Mouse (Mus musculus) limb, embryonic 13.5 days (tissue): ENCODE data around the gene Itih3. TPM values are rescaled to one million over a fixed set of nuclear protein-coding genes. Genes with fewer than 3 reads are reported as not detected.

ENCODE experiments used
- ATAC-seq: fragments of 200-750 bp; cut with Nextera tagmentation; 2 replicates; pipeline ENCODE4 v1.8.0; 2017; ENCODE audit warnings: low read depth, moderate number of reproducible peaks, moderate TSS enrichment; ENCODE audit not compliant: low FRiP score
- H3K27ac ChIP-seq: fragments of 300-500 bp; sonication (generic); 2 replicates; pipeline ENCODE4 v1.5.1; 2015; ENCODE audit warnings: inconsistent platforms, mild to moderate bottlenecking, moderate library complexity
- H3K27me3 ChIP-seq: fragments of 300-500 bp; sonication (generic); 2 replicates; pipeline ENCODE4 v1.6.1; 2015; ENCODE audit warnings: mild to moderate bottlenecking, inconsistent platforms
- H3K36me3 ChIP-seq: fragments of 300-500 bp; sonication (generic); 2 replicates; pipeline ENCODE4 v1.6.1; 2015; ENCODE audit warnings: inconsistent platforms, mild to moderate bottlenecking, moderate library complexity
- H3K4me1 ChIP-seq: fragments of 300-500 bp; sonication (generic); 2 replicates; pipeline ENCODE4 v1.6.1; 2015; ENCODE audit warnings: inconsistent platforms
- H3K4me2 ChIP-seq: fragments of 300-500 bp; sonication (generic); replicated peaks from 2 replicates; pipeline ENCODE4 v1.6.1; 2015; ENCODE audit warnings: inconsistent platforms, mild to moderate bottlenecking, moderate library complexity
- H3K4me3 ChIP-seq: fragments of 300-500 bp; sonication (generic); 2 replicates; pipeline ENCODE4 v1.5.1; 2015; ENCODE audit warnings: moderate library complexity, mild to moderate bottlenecking, inconsistent platforms
- H3K9ac ChIP-seq: fragments of 300-500 bp; sonication (generic); 2 replicates; pipeline ENCODE4 v1.6.1; 2015; ENCODE audit warnings: mild to moderate bottlenecking, inconsistent platforms
- H3K9me3 ChIP-seq: fragments of 300-500 bp; sonication (generic); 2 replicates; pipeline ENCODE4 v1.6.1; 2016; ENCODE audit warnings: inconsistent platforms
- WGBS: fragments of 180-500 bp; shearing (Covaris S2); methylation state at CpG from one replicate; pipeline ENCODE4 v1.1.7; 2015; 5-methylcytosine and 5-hydroxymethylcytosine counted together
- polyA plus RNA-seq: library from polyadenylated mRNA; unstranded; fragments of >200 nt; fragmentation: Nextera tagmentation; extraction: Ambion mirVana; gene quantifications from 2 replicates; pipeline ENCODE4 v1.2.1, GENCODE M21; 2015

Itih3 gene
- polyA plus RNA-seq, 1 experiment from 2014 or later: 0.06 TPM

DNA sequence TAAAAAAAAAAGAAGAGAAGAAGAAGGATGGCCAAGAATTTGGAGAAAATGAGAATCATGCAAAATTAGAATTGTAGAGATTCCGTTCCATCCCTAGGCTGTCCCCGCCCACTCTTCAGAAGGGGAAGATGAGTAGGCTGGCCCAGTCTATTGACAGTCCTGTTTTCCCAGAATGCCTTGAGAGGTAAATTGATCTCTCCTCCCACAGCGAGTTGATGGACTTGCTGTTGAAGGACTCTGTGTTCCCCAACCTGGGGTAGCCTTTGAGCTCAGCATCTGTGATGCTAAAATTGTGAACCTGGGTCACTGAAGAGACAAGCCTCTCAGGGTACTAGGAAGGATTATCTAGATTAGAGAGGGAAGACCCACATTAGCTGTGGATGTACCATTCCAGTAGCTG lies 1.9 kb upstream of the Itih3 start:
- Histone ChIP-seq H3K4me3 (no peak overlapping the region), H3K36me3 (no peaks in the 10 kb centered on the region), H3K27me3 (no peaks in the 10 kb centered on the region), H3K27ac (no peak overlapping the region), H3K4me1 (no peaks in the 10 kb centered on the region), H3K9me3 (no peaks in the 10 kb centered on the region), H3K9ac (no peak overlapping the region), H3K4me2 (no peak overlapping the region)
- ATAC-seq: no peak
- WGBS: 87% methylated on average over 3 of the region's 3 CpGs

DNA sequence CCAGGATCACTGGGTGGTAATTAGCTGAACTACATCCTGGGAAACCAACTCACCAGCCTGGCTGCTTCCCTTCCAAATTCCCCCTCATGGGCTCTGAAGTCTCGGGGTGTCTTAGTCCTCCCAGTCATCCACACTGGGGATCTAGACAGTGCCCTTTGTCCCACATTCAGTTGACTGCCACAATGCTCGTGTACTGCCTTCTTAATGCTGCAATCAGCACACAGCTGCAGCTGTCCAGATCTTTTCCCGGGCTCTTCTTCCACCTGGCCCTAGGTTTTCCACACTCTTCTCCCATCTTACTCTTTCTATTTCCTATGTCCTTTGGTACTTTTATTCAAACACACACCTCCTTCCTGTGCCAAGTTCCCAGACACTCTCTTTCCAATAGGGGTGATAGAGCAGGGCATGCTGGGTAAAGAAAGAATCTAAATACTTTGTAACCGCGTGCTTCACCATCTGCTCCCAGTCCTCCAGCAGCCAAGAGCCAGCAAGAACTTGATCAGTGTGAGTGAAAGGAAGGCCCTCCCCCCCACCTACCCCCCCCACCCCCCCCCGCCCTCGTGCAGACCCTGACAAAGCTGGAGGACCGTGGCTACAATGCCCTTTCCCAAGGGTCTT lies 1.4 kb downstream of the Itih3 start:
- 70% methylated on average over 8 of the region's 8 CpGs for WGBS
- H3K27me3 ChIP-seq: no peaks in the 10 kb centered on the region

DNA sequence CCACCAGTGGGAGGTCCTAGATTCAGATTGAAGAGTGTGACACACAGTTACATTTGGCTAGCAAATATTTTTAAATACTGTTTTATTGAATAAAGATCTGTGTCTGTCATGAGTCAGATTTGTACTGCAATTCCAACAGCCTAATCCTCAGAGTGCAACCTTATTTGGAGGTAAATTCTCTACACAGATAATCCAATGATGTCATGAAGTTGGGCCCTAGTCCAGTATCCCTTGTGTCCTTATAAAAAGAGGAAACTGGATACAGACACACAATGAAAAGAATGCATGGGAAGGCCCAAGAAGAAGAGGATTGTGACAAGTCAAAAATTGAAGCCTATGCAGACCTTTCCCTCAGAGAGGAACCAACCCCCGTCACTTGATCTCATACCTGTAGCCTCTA lies 7.0 kb downstream of the Itih3 start:
- H3K4me1 ChIP-seq: peaks cover 3% of the 10 kb centered on the region; the same call in 1 of the 2 replicates
- no peak for ATAC-seq
- H3K9me3 ChIP-seq: no peaks in the 10 kb centered on the region
- H3K36me3 ChIP-seq: no peaks in the 10 kb centered on the region
- H3K9ac ChIP-seq: no peak overlapping the region
- no peak overlapping the region for H3K4me2 ChIP-seq
- no peaks in the 10 kb centered on the region for H3K27me3 ChIP-seq
- WGBS: 86% methylated on average over 1 of the region's 1 CpGs
- H3K27ac ChIP-seq: no peak overlapping the region
- no peak overlapping the region for H3K4me3 ChIP-seq

More for the DNA sequence above, 1.4 kb downstream of the Itih3 start:
- no peak overlapping the region for H3K4me3 ChIP-seq
- H3K4me1 ChIP-seq: no peaks in the 10 kb centered on the region
- no peak overlapping the region for H3K27ac ChIP-seq
- no peak overlapping the region for H3K4me2 ChIP-seq
- no peaks in the 10 kb centered on the region for H3K9me3 ChIP-seq
- no peaks in the 10 kb centered on the region for H3K36me3 ChIP-seq
- ATAC-seq: no peak
- no peak overlapping the region for H3K9ac ChIP-seq

DNA sequence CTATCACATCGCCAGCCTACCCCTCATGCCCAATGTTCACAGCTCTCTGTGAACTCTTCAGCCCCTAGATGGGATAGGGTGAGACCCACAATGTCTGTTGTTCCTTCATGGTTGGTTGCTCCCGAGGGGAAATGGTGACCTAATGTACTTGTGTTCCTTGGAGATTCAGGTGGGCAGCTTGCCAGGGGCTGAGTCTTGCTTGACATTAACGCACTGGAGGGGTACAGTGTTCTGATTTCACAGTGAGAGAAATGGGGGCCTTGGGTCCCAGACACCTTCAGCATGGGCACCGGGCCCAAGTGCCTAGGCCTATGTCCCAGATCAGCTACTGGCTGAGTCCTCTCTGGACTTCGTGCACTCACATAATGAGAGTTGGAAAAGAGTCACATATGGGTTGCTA lies 10.2 kb downstream of the Itih3 start:
- Histone ChIP-seq H3K4me3 (no peak overlapping the region), H3K9ac (no peak overlapping the region), H3K4me1 (peaks cover 3% of the 10 kb centered on the region; the same call in 1 of the 2 replicates), H3K27ac (no peak overlapping the region), H3K4me2 (no peak overlapping the region), H3K27me3 (no peaks in the 10 kb centered on the region), H3K9me3 (no peaks in the 10 kb centered on the region), H3K36me3 (no peaks in the 10 kb centered on the region)
- no peak for ATAC-seq
- 88% methylated on average over 5 of the region's 5 CpGs for WGBS

DNA sequence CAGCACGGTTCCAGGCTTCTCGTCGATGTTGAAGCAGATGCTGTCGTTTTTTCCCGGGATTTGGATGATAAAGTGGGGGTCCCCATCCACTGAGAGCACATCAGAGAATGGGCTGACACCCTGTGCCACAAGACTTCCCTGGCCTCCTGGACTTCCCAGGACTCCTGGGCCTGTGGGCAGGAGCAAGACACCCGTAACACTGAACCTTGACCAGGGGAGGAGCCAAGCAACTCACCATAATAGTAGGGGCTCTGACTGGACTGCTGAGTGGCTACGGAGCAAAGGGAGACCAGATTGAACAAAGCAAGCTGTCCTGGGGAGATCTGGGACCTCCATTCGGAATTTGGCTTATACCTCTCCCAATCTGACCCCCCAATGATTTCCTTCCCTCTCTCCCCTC lies 10.9 kb downstream of the Itih3 start:
- Histone ChIP-seq H3K36me3 (no peaks in the 10 kb centered on the region), H3K4me3 (no peak overlapping the region), H3K27ac (no peak overlapping the region), H3K9me3 (no peaks in the 10 kb centered on the region), H3K4me1 (peaks cover 3% of the 10 kb centered on the region; the same call in 1 of the 2 replicates), H3K27me3 (no peaks in the 10 kb centered on the region), H3K9ac (no peak overlapping the region), H3K4me2 (no peak overlapping the region)
- WGBS: 79% methylated on average over 8 of the region's 8 CpGs
- ATAC-seq: no peak

DNA sequence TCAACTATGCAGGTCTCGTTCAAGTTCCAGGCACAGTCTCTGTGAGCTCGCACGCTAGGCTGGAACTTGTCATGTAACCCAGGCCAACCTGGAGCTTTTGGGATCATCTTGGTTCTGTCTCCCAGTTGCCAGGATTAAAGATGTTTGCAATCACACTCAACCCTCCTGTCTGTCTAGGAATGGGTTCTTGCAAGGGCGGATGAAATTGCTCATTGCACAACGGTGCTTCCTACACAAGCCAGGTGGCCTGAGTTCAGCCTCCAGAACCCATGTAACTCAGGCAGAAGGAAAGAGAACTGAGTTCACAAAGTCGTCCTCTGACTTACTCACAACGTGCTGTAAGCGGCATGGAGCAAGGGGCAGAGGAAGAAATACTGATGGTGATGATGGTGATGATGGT lies 12.4 kb downstream of the Itih3 start:
- 89% methylated on average over 8 of the region's 8 CpGs for WGBS
- no peak for ATAC-seq
- H3K9ac ChIP-seq: no peak overlapping the region
- H3K27ac ChIP-seq: no peak overlapping the region
- no peaks in the 10 kb centered on the region for H3K9me3 ChIP-seq
- no peak overlapping the region for H3K4me3 ChIP-seq
- H3K4me1 ChIP-seq: peaks cover 3% of the 10 kb centered on the region; the same call in 1 of the 2 replicates
- no peak overlapping the region for H3K4me2 ChIP-seq
- no peaks in the 10 kb centered on the region for H3K27me3 ChIP-seq
- H3K36me3 ChIP-seq: no peaks in the 10 kb centered on the region

DNA sequence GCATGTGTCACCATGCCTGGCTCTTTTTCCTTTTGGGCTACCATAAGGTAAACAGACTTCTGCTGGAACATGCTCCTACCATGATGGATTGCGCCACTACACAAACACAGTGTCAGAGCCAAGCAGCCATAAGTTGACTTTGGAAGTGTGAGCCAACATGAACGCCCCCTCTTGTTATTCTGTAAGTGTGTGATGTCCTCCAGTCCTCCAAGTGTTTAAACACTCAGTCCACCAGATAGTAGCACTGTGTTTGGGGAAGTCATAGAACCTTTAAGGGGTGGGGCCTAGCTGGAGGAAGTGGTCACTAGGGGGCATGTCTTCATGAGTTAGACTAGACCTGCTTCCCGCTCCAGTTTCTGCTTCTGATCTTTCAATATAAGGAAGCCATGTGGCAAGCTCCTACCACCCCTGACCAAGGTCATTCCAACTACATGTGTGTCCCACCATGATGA lies 15.7 kb downstream of the Itih3 start:
- H3K27me3 ChIP-seq: no peaks in the 10 kb centered on the region
- WGBS: 77% methylated on average over 3 of the region's 3 CpGs
- no peak overlapping the region for H3K9ac ChIP-seq
- H3K4me1 ChIP-seq: no peaks in the 10 kb centered on the region; the same call in 1 of the 2 replicates
- no peaks in the 10 kb centered on the region for H3K9me3 ChIP-seq
- no peak overlapping the region for H3K4me3 ChIP-seq
- no peak for ATAC-seq
- no peak overlapping the region for H3K4me2 ChIP-seq
- no peaks in the 10 kb centered on the region for H3K36me3 ChIP-seq
- no peak overlapping the region for H3K27ac ChIP-seq

DNA sequence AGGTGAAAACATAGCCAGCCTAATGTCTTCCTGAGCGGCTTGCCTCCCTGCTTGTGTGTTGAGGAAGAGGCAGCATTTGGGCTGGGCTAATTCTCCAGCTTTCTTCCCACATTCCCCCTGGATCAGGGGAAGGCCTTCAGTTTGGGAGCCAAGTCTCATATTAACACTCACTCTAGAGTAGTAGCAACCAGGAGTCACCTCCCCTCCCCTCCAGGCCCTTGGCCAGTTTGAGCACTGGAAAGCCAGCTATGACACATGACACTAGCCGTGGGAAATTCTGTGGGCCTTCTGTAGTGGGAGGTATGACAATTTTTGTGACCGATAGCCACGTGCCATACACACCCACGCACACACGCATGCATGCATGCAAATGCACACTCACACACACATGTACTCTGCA lies 17.6 kb downstream of the Itih3 start:
- no peaks in the 10 kb centered on the region for H3K27me3 ChIP-seq
- no peak overlapping the region for H3K4me2 ChIP-seq
- 91% methylated on average over 6 of the region's 6 CpGs for WGBS

DNA sequence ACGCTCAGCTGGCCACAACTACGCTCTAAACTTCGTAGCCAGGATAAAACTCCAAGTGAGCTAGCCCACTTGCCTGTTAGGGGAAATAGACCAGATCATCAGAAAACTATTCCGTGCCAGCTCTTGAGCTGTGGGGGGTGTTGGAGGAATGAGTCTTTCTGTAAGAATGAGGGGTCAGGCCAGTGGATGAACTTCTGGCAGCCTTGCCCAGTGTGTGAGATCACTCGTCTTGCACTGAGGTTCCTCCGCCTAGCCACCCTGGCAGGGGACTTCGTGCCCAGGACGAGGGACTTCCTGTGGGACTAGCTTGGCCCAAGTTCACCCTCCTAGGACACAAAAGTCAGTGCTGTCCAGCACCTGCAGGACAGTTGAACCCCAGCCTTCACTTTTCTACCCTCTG lies 19.3 kb downstream of the Itih3 start:
- H3K4me1 ChIP-seq: no peaks in the 10 kb centered on the region
- no peak overlapping the region for H3K4me3 ChIP-seq
- no peak overlapping the region for H3K9ac ChIP-seq
- no peak for ATAC-seq
- H3K27me3 ChIP-seq: no peaks in the 10 kb centered on the region
- no peaks in the 10 kb centered on the region for H3K9me3 ChIP-seq
- H3K27ac ChIP-seq: no peak overlapping the region
- WGBS: 89% methylated on average over 8 of the region's 8 CpGs
- no peaks in the 10 kb centered on the region for H3K36me3 ChIP-seq
- no peak overlapping the region for H3K4me2 ChIP-seq

More for the DNA sequence above, 17.6 kb downstream of the Itih3 start:
- H3K27ac ChIP-seq: no peak overlapping the region
- no peaks in the 10 kb centered on the region for H3K9me3 ChIP-seq
- no peak for ATAC-seq
- no peak overlapping the region for H3K4me3 ChIP-seq
- H3K4me1 ChIP-seq: no peaks in the 10 kb centered on the region
- no peaks in the 10 kb centered on the region for H3K36me3 ChIP-seq
- H3K9ac ChIP-seq: no peak overlapping the region

DNA sequence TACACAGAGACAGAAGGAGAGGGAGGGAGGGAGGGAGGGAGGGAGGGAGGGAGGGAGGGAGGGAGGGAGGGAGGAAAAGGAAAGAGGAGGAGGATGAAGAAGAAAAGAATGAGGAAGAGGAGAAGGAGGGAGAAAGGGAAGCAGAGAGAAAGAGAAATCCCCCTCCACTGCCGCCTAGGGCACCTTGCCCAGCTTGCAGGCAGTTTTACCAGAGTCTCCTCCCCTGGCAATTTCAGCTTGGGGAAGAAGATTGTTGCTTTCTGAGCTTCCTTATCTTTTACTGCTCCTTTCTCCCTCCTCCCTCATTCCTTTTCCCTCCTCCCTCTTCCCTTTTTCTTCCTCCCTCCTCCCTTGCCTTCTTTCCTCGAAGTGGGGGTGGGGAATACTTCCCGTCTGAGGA lies 20.5 kb downstream of the Itih3 start:
- Histone ChIP-seq H3K27me3 (no peaks in the 10 kb centered on the region), H3K27ac (no peak overlapping the region), H3K36me3 (no peaks in the 10 kb centered on the region), H3K4me2 (no peak overlapping the region), H3K9me3 (no peaks in the 10 kb centered on the region), H3K4me3 (no peak overlapping the region), H3K9ac (no peak overlapping the region), H3K4me1 (no peaks in the 10 kb centered on the region)
- WGBS: 60% methylated on average over 3 of the region's 3 CpGs
- ATAC-seq: no peak

DNA sequence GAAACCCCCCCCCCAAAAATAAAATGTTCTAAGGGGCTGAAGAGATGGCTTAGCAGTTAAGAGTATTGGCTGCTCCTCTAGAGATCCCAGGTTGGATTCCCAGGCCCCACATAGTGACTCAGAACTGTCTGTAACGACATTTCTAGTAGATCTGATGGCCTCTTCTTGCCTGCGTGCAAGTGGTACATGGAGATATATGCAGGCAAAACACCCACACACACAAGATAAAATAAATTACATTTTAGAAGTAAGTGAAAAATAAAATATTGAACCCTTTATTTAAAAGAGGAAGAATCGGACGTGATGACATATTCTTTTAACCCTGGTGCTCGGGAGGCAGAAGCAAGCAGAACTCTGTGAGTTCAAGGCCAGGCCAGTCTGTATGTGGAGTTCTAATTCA lies 20.9 kb downstream of the Itih3 start:
- Histone ChIP-seq H3K4me2 (no peak overlapping the region), H3K36me3 (no peaks in the 10 kb centered on the region), H3K9me3 (no peaks in the 10 kb centered on the region), H3K27me3 (no peaks in the 10 kb centered on the region), H3K27ac (no peak overlapping the region), H3K4me3 (no peak overlapping the region), H3K4me1 (no peaks in the 10 kb centered on the region), H3K9ac (no peak overlapping the region)
- 89% methylated on average over 5 of the region's 5 CpGs for WGBS
- no peak for ATAC-seq

DNA sequence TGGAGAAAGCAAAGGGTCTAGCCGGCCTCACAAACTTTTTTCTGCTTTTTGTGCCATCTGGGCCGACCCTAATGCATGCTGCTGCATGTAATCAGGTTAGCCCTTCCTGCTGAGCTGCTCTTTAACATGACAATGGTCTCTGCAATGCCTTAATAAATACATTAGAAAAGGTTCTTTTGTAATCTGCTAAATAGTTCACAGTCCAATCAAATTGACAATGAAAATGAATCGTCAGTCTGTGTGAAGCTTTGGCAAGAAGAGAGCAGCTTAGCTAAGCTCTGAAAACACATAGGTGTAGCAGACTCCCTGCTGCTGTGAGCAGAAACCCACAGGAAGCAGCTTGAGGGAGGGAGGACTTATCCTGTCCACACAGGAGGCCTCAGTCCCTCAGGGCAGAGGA lies 23.6 kb downstream of the Itih3 start:
- Histone ChIP-seq H3K36me3 (no peaks in the 10 kb centered on the region), H3K9me3 (no peaks in the 10 kb centered on the region), H3K4me1 (no peaks in the 10 kb centered on the region), H3K9ac (no peak overlapping the region), H3K4me3 (no peak overlapping the region), H3K27ac (no peak overlapping the region), H3K27me3 (no peaks in the 10 kb centered on the region), H3K4me2 (no peak overlapping the region)
- WGBS: 72% methylated on average over 3 of the region's 3 CpGs
- no peak for ATAC-seq

DNA sequence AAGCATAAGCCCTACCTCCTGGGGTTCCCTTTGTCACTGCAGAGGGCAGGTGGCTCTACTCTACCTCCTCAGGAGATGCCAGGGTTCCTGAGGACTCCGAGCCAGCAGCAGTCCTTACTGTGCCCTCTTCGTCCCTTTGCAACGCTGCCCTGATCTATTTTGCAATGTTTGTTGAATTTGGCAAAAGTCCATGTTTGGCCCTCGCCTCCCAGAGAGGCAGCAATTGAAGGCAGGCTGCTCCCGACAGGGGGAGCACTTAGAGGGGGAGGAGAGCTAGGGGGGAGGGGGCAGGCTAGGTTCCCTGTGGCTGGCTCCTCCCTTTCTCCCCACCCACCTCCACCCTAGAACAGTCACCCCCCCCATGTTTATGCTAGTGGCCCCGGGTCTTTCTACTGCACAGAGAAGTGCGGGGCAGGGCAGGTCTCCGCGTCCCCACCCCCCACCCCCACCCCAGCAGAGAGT lies 35.3 kb downstream of the Itih3 start:
- Histone ChIP-seq H3K9me3 (no peaks in the 10 kb centered on the region), H3K4me2 (peak overlapping the region; percentile 40), H3K27ac (no peak overlapping the region), H3K27me3 (no peaks in the 10 kb centered on the region), H3K36me3 (no peaks in the 10 kb centered on the region), H3K4me1 (peaks cover 8% of the 10 kb centered on the region; the same call in 1 of the 2 replicates), H3K4me3 (no peak overlapping the region), H3K9ac (no peak overlapping the region)
- no peak; the same call in 1 of the 2 replicates for ATAC-seq
- WGBS: 17% methylated on average over 9 of the region's 9 CpGs
